Mouse (Mus musculus) mesoderm, embryonic 11.5 days (tissue): ENCODE data around the gene Cfl1.
A peak's percentile ranks its signal among the peaks of the same experiment; 100 is the strongest.
"Not testable (repeated sequence)": the region's sequence is repeated elsewhere in the genome, so short reads cannot be mapped to it uniquely, and the experiment has no call there.

ENCODE experiments used
- DNase-seq: peaks from one replicate; pipeline ENCODE4 v3.0.0-alpha.2; 2012; ENCODE audit warnings: low read depth, low spot score

The Cfl1 gene

DNA sequence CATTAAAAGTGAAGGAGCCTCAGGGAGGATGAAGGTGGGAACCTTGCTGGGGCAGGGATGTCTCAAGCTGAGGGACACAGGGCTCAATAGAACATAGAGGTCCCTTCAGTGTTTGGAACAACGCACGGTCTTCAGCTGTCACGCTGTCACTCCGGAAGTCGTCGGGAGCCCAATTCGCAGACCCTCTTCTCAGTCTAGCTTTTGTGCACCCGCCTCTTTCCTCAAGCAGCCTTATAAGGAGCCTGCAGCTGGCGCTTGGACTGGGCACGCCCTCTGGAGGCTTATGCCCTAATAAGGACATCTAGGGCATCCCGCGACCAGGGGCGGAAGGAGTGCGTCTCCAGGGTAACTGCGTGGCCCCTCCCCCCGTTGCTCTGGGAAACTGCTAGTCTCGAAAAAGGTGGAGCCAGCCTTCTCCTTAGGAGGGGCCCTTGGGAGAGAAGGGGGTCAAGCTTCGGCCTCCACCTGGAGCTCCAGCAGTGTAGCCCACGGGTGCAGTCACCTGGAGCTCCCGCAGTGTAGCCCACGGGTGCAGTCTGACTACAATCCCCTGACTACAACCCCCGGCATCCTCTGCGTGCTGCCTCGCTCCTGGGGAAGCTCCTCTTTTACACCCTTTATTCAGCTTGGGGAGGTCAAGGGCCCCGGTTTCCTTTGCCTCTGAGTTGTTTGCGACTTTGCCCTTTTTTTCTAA is 1.2 kb upstream of the Cfl1 start:
- DNase-seq, result peak; percentile 98

DNA sequence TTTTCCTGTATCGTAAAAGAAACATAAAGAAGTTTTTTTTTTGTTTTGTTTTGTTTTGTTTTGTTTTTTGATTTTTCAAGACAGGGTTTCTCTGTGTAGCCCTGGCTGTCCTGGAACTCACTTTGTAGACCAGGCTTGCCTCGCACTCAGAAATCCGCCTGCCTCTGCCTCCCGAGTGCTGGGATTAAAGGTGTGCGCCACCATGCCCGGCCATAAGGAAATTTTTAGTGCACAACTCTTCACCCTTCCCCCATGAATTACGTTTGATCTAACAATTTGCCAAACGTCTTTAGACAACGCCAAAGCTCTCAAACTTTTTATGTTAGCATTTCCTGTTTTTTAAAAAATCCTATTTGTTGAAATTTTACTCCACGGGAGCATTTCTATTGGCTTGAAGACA is 534 bp upstream of the Cfl1 start:
- not testable (repeated sequence) for DNase-seq

DNA sequence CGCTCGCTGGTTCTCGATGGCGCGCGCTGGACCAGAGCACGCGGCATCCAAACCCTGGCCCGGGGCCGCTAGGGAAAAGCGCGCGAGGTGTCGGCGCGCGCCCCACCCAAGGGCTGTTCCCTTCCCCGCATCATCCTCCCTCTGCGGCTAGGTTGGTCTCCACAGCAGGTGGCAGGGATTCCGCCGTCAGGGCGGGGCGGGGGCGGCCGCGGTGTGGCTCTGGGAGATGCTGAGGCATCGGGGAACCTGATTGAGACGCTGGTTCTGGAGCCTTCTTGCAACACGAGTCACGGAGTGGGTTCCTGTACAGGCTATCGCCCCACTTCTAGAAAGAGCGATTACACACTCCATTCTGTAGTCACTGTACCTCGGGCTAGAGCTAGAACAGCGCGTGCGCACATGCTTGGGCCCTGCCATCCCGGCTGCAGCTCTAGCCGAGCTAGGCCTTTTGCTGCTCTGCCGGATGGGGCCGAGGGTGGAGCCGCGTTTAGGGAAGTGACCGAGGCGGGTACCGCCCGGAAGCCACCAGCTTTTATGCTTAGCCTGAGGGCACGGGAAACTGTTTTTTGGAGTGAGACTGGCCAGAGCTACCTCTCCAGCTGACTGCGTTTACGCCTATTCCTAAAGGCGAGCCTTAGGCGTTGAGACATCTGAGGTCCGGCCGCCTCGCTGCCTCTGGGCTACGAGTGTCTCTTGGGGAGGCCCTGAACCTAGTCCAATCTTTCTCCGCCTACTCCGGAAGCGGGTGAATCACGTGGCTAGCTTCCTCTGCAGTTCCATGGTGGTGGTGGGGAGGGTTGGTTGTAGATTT is 848 bp downstream of the Cfl1 start:
- peak; percentile 78 for DNase-seq

DNA sequence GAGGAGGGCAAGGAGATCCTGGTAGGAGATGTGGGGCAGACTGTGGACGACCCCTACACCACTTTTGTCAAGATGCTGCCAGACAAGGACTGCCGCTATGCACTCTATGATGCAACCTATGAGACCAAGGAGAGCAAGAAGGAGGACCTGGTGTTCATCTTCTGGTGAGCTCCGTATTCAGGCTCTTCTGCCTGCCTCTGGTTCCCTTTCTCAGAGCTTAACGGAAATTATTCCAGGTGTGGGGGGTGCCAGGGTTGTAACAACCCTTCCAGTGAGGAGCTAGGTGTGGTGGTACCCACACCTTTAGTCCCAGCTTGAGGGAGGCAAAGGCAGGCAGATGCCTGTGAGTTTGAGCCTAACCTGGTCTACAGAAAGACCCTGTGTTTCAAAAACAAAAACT is 2.4 kb downstream of the Cfl1 start:
- DNase-seq, result no peak

DNA sequence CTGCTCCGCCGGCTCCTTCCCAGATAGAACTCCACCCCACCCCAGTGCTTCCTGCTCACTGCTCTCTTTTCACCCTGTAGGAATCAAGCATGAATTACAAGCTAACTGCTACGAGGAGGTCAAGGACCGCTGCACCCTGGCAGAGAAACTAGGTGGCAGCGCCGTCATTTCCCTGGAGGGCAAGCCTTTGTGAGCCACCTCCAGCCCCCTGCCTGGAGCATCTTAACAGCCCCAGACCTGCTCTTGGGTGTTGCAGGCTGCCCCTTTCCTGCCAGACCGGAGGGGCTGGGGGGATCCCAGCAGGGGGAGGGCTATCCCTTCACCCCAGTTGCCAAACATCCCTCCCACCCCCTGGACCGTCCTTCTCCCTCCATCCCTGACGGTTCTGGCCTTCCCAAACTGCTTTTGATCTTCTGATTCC is 3.1 kb downstream of the Cfl1 start:
- DNase-seq, result not testable (repeated sequence)

DNA sequence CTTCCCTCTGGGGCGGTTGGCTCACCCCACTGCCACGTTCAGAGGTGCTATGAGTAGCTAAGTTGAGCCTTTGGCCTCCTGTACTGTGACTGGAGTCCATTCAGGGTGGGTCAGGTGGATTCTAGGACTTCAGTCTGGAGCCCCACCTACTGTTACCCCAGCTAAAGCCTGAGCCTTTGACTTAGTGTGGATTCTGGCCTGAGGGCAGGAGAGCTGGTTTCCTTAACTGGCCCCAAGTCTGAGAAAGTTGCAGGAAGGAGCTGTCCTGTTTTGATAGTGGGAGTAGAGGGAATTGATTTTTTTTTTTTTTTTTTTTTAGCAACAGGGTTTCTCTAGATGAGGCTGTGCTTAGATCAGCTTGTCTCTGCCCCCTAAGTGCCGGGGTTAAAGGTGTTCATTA is 4.1 kb downstream of the Cfl1 start:
- DNase-seq, result no peak

DNA sequence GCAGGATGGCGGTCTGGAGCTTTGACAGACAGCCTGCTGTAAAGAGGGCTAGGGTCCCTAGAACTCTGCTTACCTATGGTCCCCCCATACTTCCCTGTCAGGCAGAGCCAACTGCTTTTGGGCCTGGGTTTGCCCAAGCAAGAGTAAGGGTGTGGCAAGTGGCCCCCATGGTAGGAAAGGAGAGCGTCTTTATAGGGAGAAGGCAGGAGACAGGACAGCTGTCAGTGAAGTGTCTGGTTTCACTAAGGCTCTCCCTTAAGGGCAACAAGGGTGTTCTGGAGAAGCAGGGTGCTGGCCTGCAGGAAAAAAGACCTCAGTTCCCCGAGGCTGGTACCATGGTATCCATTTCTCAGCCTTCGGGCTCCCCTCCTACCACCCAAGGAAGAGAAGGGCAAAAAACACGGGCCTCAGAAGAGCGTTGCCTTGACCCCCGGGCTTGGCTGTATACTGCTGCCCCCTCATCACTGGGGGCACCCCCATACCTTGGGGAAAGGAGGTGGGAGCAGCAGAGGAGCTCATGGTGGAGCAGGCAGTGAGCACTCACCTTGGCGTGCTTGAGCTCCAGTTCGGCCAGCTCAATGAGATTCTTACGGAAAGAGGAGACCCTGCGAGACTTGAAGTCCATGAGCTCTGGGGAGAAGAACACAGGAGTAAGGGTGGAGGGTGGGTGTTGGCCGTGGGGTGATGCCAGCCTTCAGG is 5.2 kb downstream of the Cfl1 start:
- DNase-seq, result no peak

DNA sequence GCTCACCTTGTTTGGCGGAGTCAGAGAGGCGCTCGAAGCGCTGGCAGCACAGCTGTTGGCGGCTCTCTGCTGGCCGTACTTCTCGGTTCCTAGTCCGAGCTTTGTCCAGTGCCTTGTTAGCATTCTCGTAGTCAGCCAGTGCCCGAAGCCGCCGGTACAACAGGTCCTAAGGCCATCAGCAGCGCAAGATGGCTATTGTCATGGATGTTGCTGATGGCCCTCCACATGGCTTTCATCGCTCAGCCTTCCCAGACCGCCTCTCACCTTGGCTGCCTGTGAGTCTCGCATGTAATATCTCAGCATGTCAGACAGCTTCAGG is 5.8 kb downstream of the Cfl1 start:
- no peak for DNase-seq

DNA sequence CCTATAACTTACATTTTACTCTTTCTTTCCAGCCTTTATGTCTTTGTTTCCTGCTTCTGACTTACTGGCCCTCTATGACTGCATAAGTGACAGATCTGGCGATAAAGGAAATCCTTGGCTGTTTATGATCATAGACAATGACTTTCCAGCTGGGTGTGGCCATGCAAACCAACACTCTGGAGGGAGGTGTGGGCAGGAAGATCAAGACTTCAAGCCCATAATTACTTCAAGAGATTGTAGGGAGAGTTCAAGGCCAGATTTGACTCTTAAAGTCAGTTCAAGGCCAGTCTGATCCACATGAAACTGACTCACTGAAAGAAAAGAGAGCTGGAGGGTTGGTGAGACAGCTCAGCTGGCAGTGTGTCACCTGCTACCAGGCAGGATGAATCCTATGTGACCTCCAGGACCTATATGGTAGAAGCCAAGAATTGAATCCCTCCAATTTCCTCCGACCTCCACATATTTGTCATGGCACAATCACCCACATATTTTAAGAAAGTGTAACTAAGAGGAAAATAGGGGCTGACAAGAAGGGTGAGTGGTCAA is 10.1 kb downstream of the Cfl1 start:
- no peak for DNase-seq

DNA sequence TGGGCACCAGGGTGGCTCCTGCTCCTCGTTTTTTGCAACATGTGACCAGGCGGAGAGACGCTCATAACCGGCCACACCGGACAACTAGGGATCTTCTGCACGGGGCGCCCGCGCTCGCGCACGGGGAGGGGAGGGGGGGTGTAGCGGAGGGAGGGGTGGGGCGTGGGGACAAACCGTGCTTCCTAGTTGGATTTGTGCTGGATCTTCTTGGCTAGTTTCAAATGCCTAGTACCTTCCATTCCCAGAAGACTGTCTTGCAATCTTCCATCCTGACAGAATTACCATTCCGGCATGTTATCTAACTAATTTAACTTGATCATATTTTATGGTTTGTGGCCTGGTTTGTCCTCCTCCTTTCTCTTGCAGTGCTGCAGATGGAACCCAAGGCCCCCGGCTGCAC is 13.4 kb downstream of the Cfl1 start, which contains the start of gene 1700020D05Rik:
TSS of gene 1700020D05Rik (minus strand) at position 101 of the 400 bp plus-strand sequence.
- DNase-seq, result no peak

DNA sequence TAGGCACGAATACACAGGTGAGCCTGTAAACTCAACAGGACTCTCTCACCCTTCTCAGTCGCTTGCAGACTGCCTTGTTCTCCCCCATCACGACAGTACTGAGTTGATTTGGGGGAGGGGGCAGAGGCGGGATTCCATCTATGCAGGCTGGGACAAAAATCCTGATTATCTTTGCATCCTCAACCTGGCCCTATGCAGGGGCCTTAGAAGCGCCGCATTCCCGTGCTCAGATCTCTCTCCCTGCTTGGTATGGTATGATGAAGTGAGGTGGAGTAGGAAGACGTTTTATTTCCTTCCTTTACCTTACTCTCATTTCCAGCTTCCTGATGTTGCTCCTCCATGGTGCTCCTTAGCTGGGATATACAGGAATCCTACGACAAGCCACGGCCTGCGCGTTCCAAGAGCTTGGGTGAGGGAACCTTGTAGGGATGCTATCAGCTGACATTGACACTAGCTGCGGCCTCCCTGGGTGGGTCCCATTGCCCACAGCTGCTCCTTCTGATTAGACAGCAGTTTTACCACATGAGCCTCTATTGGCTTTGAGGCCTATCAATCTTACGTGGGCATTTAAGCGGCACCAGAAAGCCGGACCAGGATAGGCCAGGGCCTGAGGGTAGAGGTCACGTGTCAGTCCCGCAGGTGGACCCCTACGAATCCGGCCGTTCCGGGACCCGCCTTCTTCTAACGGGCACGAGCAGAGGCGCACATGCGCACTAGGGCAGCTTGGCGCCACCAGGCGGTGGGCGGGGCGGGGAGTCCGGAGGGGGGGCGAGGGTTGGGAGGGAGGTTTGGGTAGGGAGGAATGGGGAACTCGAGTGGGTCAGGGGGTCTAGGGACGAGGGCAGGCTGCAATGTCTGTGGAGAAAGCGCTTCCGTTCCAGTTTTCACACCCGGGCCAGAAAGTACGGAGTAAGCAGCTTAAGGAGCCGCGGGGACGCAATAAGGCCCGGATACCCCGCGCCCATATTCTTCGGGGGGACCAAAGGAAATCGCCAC is 20.1 kb downstream of the Cfl1 start, which contains the start of gene Snx32:
TSS of gene Snx32 (minus strand) at position 508 of the 996 bp plus-strand sequence.
- DNase-seq, result peak; percentile 98

DNA sequence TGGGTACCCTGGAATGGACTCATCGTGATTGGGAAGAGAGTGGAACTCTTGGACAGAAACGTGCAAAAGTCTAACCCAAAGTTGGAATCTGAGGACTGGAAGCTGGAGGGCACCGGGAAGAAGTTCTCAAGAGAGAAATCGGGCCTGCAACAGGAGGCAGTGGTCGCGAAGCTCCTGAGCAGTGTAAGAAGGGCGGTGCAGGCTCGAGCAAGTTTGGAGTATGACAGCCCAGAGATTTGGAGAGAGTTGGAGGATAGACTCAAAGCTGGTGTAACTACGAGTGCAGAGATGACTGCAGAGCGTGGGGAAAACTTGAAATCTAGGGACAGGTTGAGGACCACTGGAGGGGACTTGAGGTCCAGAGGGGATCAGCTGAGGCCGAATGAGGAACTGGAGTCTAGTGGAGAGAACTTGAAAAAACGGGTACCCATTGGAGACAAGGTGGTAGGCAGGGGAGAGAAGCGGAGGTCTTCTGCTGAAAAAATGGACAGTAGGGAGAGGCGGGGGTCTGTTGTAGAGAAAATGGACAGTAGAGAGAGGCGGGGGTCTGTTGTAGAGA is 20.9 kb downstream of the Cfl1 start:
- no peak for DNase-seq

DNA sequence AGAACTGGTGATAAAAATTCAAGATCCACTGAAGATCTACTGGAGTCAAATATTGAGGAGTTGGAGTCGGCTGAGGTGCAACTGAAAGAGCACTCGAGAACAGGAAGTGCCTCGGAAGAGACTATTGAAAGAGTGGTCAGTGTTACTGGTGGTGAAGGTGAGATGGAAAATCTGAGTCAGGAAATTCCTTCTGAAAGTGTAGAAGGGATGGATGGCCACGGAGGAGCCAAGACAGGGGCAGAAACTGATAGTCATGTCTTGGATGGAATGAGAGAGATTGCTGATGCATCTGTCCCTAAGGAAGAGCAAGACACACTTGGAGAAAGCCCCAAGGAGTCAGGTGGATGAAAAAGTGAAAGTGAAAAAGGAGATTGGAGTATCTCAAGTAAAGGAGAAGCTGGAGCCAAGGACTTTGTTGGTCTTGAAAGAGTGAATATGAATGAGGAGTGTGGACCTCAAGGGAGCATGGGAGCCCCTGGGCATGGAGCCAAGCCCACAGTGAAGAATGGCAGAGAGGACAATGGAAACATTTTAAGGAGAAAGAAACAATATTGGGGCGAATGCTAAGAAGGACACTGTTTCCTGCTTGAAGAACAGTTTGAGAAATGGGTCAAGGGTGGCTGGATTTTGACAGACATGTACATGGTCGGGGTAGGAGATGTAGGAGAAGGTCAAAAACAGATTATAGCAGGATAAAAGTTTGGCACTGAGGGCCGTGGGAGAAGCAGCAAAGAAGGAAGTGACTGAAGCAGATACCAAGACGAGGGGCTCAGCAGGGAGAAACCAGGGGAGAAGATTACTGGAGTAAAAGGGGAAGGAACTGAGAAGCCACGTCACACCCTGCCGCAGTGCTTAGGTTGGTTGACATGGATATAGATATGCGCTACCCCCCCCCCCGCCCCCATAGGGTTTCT is 22.1 kb downstream of the Cfl1 start:
- no peak for DNase-seq

DNA sequence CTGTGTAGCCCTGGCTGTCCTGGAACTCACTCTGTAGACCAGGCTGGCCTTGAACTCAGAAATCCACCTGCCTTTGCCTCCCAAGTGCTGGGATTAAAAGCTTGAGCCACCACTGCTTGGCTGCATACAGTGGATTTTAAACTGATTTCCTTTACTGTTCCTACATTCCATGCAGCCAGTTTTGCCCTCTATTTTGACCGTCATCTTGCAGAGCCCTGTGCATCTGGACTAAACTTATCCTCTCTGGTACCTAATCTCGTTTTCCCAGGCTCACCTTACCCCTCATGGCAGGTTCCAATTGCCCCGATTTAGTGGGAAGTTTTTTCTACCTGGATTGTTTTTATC is 22.7 kb downstream of the Cfl1 start:
- DNase-seq, result no peak

DNA sequence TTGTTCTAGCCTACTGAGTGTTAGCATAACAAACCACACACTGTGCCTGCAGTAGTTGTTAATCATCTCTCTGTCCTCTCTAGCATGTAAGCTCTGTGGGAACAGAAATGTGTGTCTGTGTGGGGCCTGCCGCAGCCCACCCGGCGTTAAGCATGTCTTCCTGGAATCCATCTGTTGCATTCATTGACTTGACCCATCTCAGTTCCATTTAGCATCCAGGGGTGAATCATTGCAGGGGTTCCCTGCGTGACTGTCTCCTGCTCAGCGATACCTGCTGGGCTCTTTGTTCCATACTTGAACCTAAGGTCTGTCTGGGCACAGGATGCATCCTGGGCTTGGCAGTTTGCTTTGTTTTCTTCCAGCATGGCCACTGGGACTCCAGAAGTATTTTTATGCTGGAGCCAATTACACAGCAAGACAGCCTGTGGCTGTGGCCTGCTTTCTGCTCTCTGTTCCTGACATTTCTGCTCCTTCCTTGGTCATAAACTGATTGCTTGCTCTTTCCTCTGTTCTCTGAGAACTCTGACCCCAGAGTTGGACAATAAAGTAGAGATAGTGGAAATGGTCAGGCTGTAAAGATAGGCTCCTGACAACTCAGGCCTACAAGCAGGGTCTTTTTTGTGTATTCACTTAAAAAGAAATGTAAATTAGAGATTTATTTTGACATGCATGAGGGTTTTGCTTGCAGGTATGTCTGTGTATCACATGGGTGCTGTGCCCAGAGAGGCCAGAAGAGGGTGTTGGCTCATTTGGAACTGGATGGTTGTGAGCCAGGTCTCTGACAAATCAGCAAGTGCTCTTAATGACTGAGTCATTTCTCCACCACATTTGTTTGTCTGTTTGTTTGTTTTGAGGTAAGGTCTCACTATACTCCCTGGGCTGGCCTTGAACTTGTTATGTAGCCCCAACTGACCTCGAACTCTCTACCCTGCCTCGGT is 25.9 kb downstream of the Cfl1 start:
- DNase-seq, result no peak

DNA sequence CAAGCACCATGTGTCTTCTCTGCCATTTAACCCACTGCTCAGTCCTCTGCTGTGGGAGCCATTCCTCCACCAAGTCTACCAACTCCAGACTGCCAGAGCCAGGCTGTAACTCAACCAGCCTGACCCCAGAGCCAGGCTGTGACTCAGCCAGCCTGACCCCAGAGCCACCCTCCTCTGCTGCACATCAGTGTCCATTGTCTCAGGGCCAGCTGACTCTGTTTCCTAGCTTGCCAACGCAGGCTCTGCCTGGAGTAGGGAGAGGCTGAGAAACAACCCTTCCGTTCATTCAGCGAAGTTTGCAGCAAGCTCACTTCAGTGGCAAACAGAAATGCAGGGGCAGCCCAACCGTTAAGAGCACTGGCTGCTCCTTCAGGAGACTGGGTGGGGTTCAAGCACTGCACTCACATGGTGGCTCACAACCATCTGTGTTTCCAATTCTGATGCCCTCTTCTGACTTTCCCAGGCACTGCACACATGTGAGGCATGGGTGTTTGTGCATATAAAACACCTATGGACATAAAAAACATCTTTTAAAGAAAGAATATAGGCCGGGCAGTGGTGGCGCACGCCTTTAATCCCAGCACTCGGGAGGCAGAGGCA is 26.8 kb downstream of the Cfl1 start:
- DNase-seq, result no peak

DNA sequence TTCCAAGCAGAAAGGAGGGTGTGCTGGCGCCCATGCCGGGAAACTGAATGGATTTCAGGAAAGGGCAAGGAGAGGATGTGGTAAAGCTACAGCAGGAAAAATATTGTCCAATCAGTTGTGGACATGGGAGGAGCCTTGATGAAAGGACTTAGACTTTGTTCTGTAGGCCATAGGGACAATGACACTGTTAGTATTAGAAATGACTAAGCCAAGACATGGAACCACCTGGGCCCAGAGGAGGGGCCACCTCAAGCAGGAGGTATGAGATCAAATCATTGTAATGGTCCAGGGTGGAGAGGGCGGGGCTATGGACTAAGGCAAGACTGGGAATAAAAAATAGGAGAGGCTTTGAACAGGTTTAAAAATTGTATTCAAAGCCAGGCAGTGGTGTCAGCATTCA is 28.5 kb downstream of the Cfl1 start:
- DNase-seq, result no peak

DNA sequence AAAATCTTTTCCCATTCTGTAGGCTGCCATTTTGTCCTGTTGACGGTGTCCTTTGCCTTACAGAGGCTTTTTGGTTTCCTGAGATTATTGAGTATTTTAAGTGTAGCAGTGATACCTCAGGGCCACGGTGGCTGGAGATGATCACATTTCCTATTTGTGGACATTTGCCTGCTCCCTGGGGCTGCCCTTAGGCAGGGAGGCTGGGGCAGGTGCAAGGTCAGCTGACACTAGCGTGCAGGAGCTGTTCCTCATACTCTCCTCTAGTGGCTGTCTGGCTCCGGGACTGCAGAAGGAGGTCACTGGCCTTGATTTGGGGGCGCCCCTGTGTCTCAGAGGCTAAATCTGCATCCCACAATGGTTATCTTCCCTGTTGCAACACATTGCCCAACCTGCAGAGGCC is 34.9 kb downstream of the Cfl1 start:
- DNase-seq, result no peak
